Mouse (Mus musculus): ENCODE measurements at regions not wholly inside any gene's neighbourhood (a gene's known extent, or its start where the extent isn't known, plus 50 kb on each side); places are given as distances from the start of the nearest gene placed in this dataset.
"Not testable (repeated sequence)": the region's sequence is repeated elsewhere in the genome, so short reads cannot be mapped to it uniquely, and the experiment has no call there.

DNA sequence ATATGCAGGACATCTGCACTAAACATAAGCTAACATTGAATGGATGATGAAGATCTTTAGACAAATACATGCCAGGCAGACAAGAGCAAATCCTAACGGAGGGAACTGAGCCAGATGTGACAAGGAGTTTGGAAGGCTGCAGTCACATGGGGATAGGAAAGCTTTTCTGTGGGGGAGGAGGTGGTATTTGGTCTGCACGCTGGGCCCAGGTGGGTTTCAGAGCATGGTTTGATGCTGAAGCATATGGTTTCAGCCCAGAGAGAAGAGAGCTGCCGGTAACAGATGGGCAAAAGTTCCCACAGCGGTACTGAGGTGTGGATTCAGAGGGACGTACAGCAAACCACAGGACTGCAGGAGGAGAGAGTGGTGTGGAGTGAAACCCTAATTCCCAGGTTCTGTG lies 982.1 kb downstream of the 4930447A16Rik start:
- in situ Hi-C loops (cut with MboI, MseI): no loop called here

DNA sequence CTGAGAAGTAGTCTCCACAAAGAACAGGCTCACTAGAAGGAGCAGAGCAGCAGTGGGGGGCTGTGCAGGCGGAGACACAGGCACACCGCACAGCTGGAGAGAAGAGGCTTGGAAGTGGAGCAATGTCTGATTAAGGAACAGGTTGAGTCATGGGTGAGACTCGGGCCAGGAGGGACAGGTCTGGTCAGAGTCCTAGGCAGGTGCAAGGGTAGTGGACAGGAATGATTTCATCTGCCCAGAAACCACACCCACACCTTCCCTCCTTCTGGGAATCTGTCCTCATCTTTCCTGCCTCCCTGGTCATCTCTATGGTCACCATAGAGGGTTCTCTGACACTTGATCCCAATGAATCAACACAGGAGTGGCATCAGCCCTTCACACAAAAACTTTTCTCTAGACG lies 983.8 kb downstream of the 4930447A16Rik start:
- in situ Hi-C loops (cut with MboI, MseI): no loop called here

DNA sequence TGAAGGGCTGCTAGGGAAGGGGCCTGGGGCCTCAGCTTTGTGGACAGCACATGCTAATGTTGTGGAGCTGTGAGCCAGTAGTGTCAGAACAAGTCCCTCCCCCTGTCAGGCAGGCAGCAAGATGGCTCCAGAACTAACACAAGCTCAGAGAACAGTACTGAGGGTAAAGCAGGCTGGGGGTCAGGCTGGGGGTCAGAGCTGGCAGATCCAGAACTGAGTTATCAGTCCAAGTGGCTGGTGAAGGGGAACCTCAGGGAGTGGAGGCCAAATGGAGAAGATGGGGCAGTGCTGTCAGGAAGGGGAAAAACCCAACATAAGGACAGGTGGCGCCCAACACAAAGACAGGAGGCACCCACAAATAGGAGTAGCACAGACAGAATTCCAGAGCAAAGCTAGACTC lies 985.1 kb downstream of the 4930447A16Rik start:
- in situ Hi-C loops (cut with MboI, MseI): no loop called here

DNA sequence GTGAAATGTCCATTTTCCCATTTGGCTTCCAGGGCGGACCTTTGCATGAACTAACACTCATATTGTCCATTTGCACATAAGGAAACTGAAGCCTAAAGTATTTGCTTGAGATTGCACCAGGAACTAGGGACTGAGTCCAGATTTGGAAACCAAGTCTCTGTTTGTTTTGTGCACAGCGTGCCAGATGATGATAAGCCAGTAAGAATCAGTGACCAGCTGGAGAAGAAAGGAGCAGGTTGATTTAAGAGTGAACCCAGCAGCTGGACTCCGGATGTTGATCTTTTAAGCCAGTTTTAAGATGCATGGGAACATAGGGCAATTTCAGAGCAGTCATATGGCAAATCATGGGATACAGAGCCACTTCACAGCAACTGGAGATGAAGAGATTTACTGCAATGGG lies 987.1 kb downstream of the 4930447A16Rik start:
- in situ Hi-C loops (cut with MboI, MseI): no loop called here

DNA sequence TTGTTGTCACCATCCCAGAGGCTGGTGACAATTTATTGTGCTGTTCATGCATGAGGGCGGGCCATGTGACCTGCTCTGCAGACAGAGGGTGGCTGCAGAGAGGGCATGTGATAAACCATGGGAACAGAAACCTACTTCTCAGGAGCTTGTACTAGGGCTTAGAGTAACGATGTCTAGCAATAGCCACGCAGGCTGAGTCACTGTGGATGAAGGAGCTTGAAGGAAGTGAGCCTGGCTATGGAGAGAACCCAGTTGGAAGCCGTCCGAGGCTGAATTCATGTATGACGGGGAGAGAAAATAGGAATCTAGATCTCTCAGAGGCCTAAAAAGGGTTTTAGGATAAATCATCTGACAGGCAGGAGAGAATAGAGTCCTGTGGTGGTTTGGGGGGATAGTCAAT lies 988.0 kb downstream of the 4930447A16Rik start:
- in situ Hi-C loops (cut with MboI, MseI): no loop called here

DNA sequence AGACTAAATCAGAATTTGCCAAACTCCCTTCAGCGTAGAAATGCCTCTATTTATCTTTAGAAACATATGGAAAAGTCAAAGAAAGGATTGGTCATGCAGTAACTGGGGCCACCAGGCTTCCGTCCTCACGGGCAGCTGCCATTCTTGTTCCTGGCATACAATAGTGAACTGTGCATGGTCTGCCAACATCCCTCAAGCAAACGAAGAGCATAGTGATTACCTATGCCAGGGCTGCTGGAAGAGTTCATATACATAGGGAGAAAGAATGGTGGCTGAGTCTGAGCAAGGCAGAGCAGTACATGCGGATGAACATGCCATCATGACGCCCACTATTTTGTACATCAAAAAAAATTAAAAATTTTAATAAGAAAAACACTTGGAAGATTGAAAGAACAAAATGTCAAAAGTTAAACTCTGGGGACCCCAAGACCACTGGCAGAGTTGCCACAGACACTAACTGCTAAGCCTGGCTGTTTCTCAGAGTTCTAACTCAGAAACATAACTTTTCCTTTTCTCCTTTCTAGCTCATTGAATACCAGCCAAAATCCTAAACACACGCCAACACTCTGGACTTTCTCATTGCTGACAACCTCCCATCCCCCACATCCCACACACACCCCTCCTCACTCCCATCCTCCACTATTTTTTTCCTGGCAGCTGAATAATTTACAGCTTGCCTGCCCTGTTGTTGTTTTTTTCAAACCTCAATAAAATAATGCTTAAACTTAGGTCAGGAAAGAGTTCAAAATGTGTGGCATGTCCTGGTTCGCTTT lies 989.1 kb downstream of the 4930447A16Rik start:
- in situ Hi-C loops (cut with MboI, MseI): loop anchor here (5.0 kb wide), 1 partner anchor 77 kb away; no protein-coding TSS in a partner anchor

DNA sequence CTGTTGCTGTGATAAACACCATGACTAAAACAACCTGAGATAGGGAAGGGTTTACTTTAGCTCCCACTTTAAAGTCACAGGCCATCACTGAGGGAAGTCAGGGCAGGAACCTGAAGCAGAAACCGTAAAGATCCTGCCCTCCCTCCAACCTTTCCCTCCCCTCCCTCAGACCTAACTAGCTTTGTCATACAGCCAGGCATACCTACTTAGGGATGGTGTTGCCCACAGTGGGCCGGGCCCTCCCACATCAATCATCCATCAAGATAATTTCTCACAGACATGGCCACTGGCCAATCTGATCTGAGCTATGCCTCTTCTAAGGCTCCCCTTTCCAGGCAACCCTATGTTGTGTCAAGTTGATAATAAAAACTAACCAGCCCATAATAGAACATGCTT lies 989.7 kb downstream of the 4930447A16Rik start:
- in situ Hi-C loops (cut with MboI, MseI): loop anchor here (5.0 kb wide), 1 partner anchor 78 kb away; no protein-coding TSS in a partner anchor

DNA sequence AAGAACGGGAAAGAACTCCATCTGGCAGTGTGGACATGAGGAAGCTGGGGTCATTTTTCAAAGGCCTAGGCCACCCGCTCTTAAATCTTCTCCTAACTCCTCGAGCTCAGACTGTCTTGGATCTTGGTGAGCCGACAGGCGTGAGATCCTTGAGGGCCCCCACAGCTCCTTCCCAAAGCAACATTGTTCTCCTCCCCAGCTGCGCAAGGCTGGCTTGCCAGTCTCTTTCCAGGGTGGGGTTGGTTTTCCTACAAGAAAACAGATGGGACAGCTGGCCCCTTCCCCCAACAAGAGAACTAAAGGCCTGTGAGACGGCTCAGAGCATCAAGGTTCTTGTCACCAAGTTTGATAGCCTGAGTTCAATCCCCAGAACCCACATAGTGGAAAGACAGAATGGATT lies 994.3 kb downstream of the 4930447A16Rik start:
- in situ Hi-C loops (cut with MboI, MseI): loop anchor here (5.0 kb wide), 1 partner anchor 82 kb away; no protein-coding TSS in a partner anchor

DNA sequence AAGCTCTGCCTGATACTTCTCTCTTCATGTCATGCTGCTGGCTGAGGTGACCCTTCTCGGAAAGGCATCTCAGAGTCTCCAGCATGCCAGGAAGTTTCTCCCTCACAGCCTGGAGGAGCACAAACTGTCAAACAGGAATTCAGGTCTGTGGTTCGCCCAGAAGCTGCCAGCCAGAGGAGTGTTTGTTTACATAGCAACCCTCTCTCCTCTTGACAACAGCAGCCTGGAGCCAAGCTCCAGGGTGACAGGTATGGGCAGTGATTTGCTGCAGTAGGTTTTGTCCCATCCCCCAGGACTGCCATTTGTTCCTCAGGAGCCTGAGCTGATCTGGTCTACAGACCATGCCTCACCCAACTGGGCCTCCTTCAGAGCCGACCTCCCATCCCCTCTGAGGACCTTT lies 995.4 kb downstream of the 4930447A16Rik start:
- in situ Hi-C loops (cut with MboI, MseI): no loop called here

DNA sequence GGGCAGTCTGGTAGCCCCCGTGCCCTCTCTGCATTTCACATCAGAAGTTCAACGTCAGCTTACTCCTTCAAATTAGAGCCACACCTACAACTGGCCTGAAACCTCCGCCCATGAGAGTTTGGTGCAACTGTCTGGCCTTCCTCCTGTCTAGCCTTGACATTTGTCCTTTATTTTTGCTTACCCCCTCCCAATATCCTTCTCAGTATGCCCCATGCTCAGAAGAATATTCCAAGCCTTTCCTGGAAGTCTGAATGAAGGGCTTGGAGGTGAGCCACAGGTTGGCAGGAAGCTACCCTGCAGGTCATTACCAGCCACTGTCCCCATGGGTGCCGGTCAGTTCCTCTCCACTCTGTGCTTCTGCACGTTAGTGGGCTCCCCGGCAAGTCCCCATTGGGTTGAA lies 997.4 kb downstream of the 4930447A16Rik start:
- in situ Hi-C loops (cut with MboI, MseI): no loop called here

DNA sequence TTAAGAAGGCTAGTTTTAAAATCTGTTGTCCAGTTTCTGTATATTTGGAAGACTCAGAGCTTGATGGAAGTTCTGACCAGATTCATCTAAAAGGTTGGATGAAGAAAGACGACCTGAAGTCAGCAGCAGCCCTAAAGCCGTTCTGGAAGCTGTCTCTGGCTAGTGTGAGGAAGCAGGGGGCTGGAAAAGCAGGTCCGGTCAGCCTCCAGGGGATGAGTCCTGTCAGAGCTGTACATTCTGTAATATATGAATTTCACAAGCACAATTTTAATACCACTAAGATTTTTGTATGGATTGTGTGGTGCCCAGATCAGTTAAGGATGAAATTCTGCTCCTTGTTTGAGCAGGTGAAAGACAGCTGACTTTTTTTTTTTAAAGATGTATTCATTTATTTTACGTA lies 1000.2 kb downstream of the 4930447A16Rik start:
- in situ Hi-C loops (cut with MboI, MseI): no loop called here

DNA sequence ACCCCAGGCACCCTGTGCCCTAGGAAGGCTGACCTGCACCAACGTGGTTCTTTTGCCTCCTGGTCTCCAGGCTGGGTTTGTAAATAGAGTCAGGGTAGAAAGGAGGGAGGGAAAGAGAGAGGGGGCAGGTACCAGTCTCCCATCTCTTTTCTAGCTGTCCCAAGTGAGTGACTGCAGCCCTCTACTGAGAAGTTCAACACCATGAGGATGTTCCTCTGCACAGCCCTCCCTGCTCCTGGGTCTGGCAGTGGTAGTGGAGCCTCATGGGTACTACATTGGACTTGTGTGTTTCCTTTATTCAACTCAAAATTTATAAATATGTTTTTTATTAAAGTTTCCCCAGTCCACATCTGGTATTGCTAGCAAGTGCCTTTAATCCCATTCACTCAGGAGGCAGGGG lies 1002.6 kb downstream of the 4930447A16Rik start:
- in situ Hi-C loops (cut with MboI, MseI): no loop called here

DNA sequence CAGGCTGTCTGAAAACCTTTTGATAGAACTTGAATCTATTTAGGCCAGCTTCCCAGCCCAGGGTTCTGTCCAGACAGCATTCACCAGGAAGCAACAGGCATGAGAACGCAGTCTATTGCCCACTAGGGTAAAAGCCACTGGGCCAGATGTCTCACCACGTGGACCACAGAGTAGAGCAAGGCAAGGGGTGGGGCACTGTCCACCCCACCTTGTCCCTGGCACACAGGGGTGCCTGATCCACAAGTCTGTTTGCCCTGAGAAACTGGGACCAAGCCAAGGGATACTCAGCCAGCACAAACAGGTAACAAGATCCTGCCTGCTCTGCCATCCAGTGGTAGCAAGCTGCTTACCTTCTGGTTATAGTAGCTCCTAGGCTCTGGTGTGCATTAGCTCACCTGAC lies 1006.3 kb downstream of the 4930447A16Rik start:
- in situ Hi-C loops (cut with MboI, MseI): no loop called here

DNA sequence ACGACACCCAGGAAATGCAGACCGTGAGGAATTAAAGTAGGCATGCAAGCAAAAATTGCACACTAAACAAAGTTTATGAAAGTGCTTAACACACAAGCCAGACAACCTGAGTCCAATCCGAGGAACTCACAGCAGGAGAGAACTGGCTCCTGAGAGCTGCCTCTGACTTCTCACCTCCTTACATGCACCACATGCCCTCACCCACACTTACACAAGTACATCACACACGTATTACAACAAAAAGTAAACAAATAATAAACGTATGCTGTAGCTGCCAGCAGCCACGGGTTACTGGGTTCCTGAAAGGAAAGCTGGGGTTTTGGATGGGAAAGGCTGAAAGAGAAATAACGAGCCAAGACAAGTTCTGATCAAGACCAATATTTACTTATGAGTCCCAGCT lies 1008.0 kb downstream of the 4930447A16Rik start:
- in situ Hi-C loops (cut with MboI, MseI): no loop called here

DNA sequence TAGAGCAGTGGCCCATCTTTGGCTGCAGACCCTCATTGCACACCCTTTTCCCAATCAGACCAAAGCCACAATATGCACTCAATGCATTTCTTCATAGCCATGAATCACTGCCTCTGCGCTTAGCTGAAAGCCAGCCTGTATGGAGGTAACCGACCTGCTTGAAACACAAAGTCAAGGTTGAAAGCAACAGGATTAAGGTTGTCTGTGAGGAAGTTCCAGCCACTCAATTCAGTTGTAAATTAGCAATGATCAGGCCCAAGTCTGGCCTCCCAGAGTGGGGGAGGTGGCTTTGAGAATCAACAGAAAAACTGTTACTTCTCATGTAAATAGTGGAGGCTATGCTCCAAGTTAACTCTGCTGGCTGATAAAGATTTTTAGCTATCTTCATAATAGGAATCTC lies 1008.9 kb downstream of the 4930447A16Rik start:
- in situ Hi-C loops (cut with MboI, MseI): not testable (repeated sequence)
